ENCODE assay signal across 10 mouse cellular contexts in the genomic region with DNA sequence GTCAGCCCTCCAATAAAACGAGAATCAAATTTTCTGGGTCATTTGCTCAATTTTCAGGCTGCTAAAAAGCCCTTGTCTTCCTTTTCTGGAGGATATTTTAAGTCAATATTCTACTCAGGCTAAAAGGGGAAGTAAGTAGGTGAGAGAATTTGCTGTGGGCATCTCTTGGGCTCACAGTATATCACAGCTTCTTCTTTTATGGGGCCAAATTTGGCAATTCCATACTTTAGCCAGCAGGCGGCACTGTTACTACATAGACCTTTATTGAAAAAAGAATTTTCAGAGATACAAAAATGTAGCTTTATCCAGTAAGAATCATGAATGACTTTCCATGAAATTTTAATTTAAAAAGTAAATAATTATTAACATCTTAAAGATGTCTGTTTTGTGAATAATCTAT. TPM values are rescaled to one million over a fixed set of nuclear protein-coding genes. Genes with fewer than 3 reads are reported as not detected.
DNase-seq lines count a peak whose midpoint lies in the region; ATAC-seq lines count a peak whose summit lies in the region.
"Had no signal": no experiment of that assay in that cellular context is flagged by ENCODE, and none has a peak within 500 bp of the region (broad histone marks: within the 10 kb centered on the region; RNA-seq: fewer than 3 reads in every experiment).

No protein-coding gene starts in this region.

- H3K4me3 ChIP-seq in forebrain, embryonic 14.5 days (ENCODE audit: low read depth, low read length), result no peak overlapping the region
- H3K4me3 ChIP-seq in forebrain, embryonic 10.5 days, result no peak overlapping the region
- H3K4me3 ChIP-seq in limb, embryonic 11.5 days (ENCODE audit: low read depth, low read length), result no peak overlapping the region
- no peak overlapping the region for H3K4me3 ChIP-seq in limb, embryonic 10.5 days
- no peak overlapping the region for H3K4me3 ChIP-seq in embryonic facial prominence, embryonic 14.5 days (ENCODE audit: low read depth, low read length)

- 39% methylated on average over 2 of the region's 2 CpGs for WGBS in forebrain, embryonic 14.5 days
- WGBS in forebrain, embryonic 10.5 days, result 42% methylated on average over 2 of the region's 2 CpGs
- WGBS in limb, embryonic 11.5 days, result 36% methylated on average over 2 of the region's 2 CpGs
- WGBS in limb, embryonic 10.5 days, result 44% methylated on average over 2 of the region's 2 CpGs
- WGBS in embryonic facial prominence, embryonic 14.5 days, result 44% methylated on average over 2 of the region's 2 CpGs

- DNase-seq in forebrain, embryonic 14.5 days (ENCODE audit: low spot score), result peak; percentile 72
- DNase-seq in forebrain, embryonic 10.5 days (ENCODE audit: extremely low spot score, low spot score), result no peak
- DNase-seq in limb, embryonic 11.5 days (ENCODE audit: low spot score), result peak; percentile 24
- no peak for DNase-seq in limb, embryonic 10.5 days (ENCODE audit: low spot score)
- DNase-seq in MN1 (ENCODE audit: low spot score), result peak; percentile 6
- peak; percentile 24 for DNase-seq in embryonic facial prominence, embryonic 14.5 days (ENCODE audit: low spot score)
- DNase-seq in kidney, postnatal 14 days, result no peak

- H3K27ac ChIP-seq in forebrain, embryonic 14.5 days (ENCODE audit: low read depth, low read length), result no peak overlapping the region
- H3K27ac ChIP-seq in forebrain, embryonic 10.5 days, result no peak overlapping the region
- no peak overlapping the region for H3K27ac ChIP-seq in limb, embryonic 11.5 days (replicated peaks; ENCODE audit: low read depth, low read length)
- H3K27ac ChIP-seq in limb, embryonic 10.5 days, result no peak overlapping the region
- H3K27ac ChIP-seq in embryonic facial prominence, embryonic 14.5 days (replicated peaks; ENCODE audit: low read depth, low read length), result no peak overlapping the region

- no peak overlapping the region for H3K9ac ChIP-seq in forebrain, embryonic 14.5 days (ENCODE audit: low read length)
- no peak overlapping the region for H3K9ac ChIP-seq in limb, embryonic 11.5 days (ENCODE audit: low read length)
- no peak overlapping the region for H3K9ac ChIP-seq in embryonic facial prominence, embryonic 14.5 days (ENCODE audit: low read depth, low read length)

- ATAC-seq in forebrain, embryonic 14.5 days, result no peak; the same call in 1 of the 2 replicates
- no peak for ATAC-seq in limb, embryonic 11.5 days (ENCODE audit: insufficient number of reproducible peaks, low FRiP score, low TSS enrichment, low read depth)
- no peak for ATAC-seq in embryonic facial prominence, embryonic 14.5 days (ENCODE audit: low read depth)
- ATAC-seq in megakaryocyte, adult 5-6 weeks (ENCODE audit: poor library complexity, severe bottlenecking), result no peak

- H3K36me3 ChIP-seq in forebrain, embryonic 14.5 days (ENCODE audit: control insufficient read depth, insufficient read depth, low read length), result no peaks in the 10 kb centered on the region
- no peaks in the 10 kb centered on the region for H3K36me3 ChIP-seq in forebrain, embryonic 10.5 days (replicated peaks)
- no peaks in the 10 kb centered on the region for H3K36me3 ChIP-seq in limb, embryonic 11.5 days (ENCODE audit: control insufficient read depth, insufficient read depth, low read length)
- no peaks in the 10 kb centered on the region for H3K36me3 ChIP-seq in limb, embryonic 10.5 days
- H3K36me3 ChIP-seq in embryonic facial prominence, embryonic 14.5 days (ENCODE audit: control insufficient read depth, insufficient read depth, low read length), result no peaks in the 10 kb centered on the region

- H3K27me3 ChIP-seq in forebrain, embryonic 14.5 days (replicated peaks; ENCODE audit: control insufficient read depth, insufficient read depth, low read length), result no peaks in the 10 kb centered on the region
- H3K27me3 ChIP-seq in forebrain, embryonic 10.5 days (ENCODE audit: poor library complexity, severe bottlenecking), result no peaks in the 10 kb centered on the region
- H3K27me3 ChIP-seq in limb, embryonic 11.5 days (ENCODE audit: control insufficient read depth, insufficient read depth, low read length), result no peaks in the 10 kb centered on the region
- no peaks in the 10 kb centered on the region for H3K27me3 ChIP-seq in limb, embryonic 10.5 days (ENCODE audit: low read depth, poor library complexity, severe bottlenecking)
- no peaks in the 10 kb centered on the region for H3K27me3 ChIP-seq in embryonic facial prominence, embryonic 14.5 days (replicated peaks; ENCODE audit: control insufficient read depth, insufficient read depth, low read length)

- H3K4me2 ChIP-seq in forebrain, embryonic 14.5 days (ENCODE audit: low read length), result no peak overlapping the region
- no peak overlapping the region for H3K4me2 ChIP-seq in limb, embryonic 11.5 days (ENCODE audit: low read depth, severe bottlenecking)
- no peak overlapping the region for H3K4me2 ChIP-seq in embryonic facial prominence, embryonic 14.5 days (ENCODE audit: low read depth, low read length)

- H3K4me1 ChIP-seq in forebrain, embryonic 14.5 days (ENCODE audit: control insufficient read depth, insufficient read depth, low read length), result no peaks in the 10 kb centered on the region
- 0 out of 2 replicates have a peak, but pooled peaks cover 5% of the 10 kb centered on the region for H3K4me1 ChIP-seq in forebrain, embryonic 10.5 days
- no peaks in the 10 kb centered on the region for H3K4me1 ChIP-seq in limb, embryonic 11.5 days (ENCODE audit: control insufficient read depth, insufficient read depth, low read length)
- no peaks in the 10 kb centered on the region for H3K4me1 ChIP-seq in limb, embryonic 10.5 days
- H3K4me1 ChIP-seq in embryonic facial prominence, embryonic 14.5 days (ENCODE audit: control insufficient read depth, insufficient read depth, low read length), result no peaks in the 10 kb centered on the region

- H3K9me3 ChIP-seq in forebrain, embryonic 14.5 days (replicated peaks; ENCODE audit: control insufficient read depth, low read length), result no peaks in the 10 kb centered on the region
- no peaks in the 10 kb centered on the region for H3K9me3 ChIP-seq in forebrain, embryonic 10.5 days
- H3K9me3 ChIP-seq in limb, embryonic 11.5 days (ENCODE audit: control insufficient read depth, low read length), result no peaks in the 10 kb centered on the region
- no peaks in the 10 kb centered on the region for H3K9me3 ChIP-seq in limb, embryonic 10.5 days (replicated peaks)
- no peaks in the 10 kb centered on the region for H3K9me3 ChIP-seq in embryonic facial prominence, embryonic 14.5 days (ENCODE audit: control insufficient read depth, low read length)

RNA-seq across cellular contexts. Expression of gene Cdr1, which starts 18.8 kb away (rescaled TPM):
- polyA plus RNA-seq in forebrain, embryonic 14.5 days (2014; fragmentation: Nextera tagmentation; extraction: Ambion mirVana), result not detected in 2 replicates
- 0.10 TPM in 1 of 2 replicates, not detected in the other for polyA plus RNA-seq in forebrain, embryonic 10.5 days (2016; fragmentation: Nextera tagmentation; extraction: Ambion mirVana)
- 0.11 and 0.23 TPM in 2 replicates for polyA plus RNA-seq in limb, embryonic 11.5 days (2014; fragmentation: Nextera tagmentation; extraction: Ambion mirVana)
- polyA plus RNA-seq in limb, embryonic 10.5 days (2016; fragmentation: Nextera tagmentation; extraction: Ambion mirVana), result 0.10 TPM in 1 of 2 replicates, not detected in the other
- polyA plus RNA-seq in embryonic facial prominence, embryonic 14.5 days (2014; fragmentation: Nextera tagmentation; extraction: Ambion mirVana), result 0.57 TPM in 1 of 2 replicates, not detected in the other
- total RNA-seq in megakaryocyte, adult 5-6 weeks (2015), result not detected in 2 replicates
- total RNA-seq in megakaryocyte, adult 5-6 weeks (2017), result not detected in 2 replicates
- total RNA-seq: left cerebral cortex, postnatal 10 days; neutrophil, adult 5-6 weeks had no signal

Comparison
In these comparisons a context has a peak if more than half of its experiments do, and no peak if none do; other contexts are left out.
1. DNase-seq: peak in forebrain, embryonic 14.5 days (single experiment), limb, embryonic 11.5 days (single experiment), MN1 (single experiment) and embryonic facial prominence, embryonic 14.5 days (single experiment); none in forebrain, embryonic 10.5 days (single experiment), limb, embryonic 10.5 days (single experiment) and kidney, postnatal 14 days (single experiment).